Mouse (Mus musculus): Measurements from ENCODE around the gene Pi4kb. TPM values are rescaled to one million over a fixed set of nuclear protein-coding genes. Genes with fewer than 3 reads are reported as not detected.

The Pi4kb gene
- polyA plus RNA-seq, 1 experiment = 0.48 TPM

- Histone ChIP-seq H3K4me1 (ENCODE audit: control insufficient read depth) (peaks cover 61% of the 10 kb centered on the region), H3K9me3 (ENCODE audit: control insufficient read depth, low read length) (no peaks in the 10 kb centered on the region), H3K36me3 (ENCODE audit: control insufficient read depth) (no peaks in the 10 kb centered on the region), H3K27me3 (ENCODE audit: control insufficient read depth) (no peaks in the 10 kb centered on the region), H3K4me3 (replicated peaks) (no peak overlapping the region)
- TF ChIP-seq TAL1 (IDR thresholded peaks at IDR 0.05; ENCODE audit: low read length) (no peak), GATA1 (IDR thresholded peaks at IDR 0.05; ENCODE audit: low read length) (no peak)
Measured at GRCm38 (mm10) chr3:95047914-95048313, 73.4 kb downstream of the Pi4kb start.

GRCm38 (mm10) chr3:95052959-95053358 is 78.4 kb downstream of the Pi4kb start:
- Histone ChIP-seq H3K36me3 (ENCODE audit: control insufficient read depth) (peaks cover 15% of the 10 kb centered on the region), H3K27me3 (ENCODE audit: control insufficient read depth) (no peaks in the 10 kb centered on the region), H3K4me1 (ENCODE audit: control insufficient read depth) (peaks cover 58% of the 10 kb centered on the region), H3K9me3 (ENCODE audit: control insufficient read depth, low read length) (no peaks in the 10 kb centered on the region), H3K4me3 (replicated peaks) (no peak overlapping the region)
- no peak for TF ChIP-seq GATA1 (IDR thresholded peaks at IDR 0.05; ENCODE audit: low read length)
- no peak for TF ChIP-seq TAL1 (IDR thresholded peaks at IDR 0.05; ENCODE audit: low read length)

DNA sequence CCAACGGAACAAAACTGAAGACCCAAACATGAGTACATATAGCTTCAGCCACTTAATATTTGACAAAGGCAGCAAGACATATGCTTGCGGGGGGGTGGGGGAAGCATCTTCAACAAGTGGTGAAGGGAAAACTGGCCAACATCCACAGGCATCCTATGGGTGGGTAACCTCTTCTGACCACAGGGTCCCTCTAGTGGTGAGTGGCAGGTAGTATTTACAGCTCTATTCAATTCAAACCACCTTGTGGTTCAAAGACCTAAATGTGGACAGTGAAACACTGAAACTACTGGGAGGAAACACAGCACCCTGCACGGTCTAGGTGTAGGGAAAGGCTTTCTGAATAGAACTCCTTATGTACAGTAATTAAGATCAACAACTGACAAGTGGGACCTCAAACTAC is 79.2 kb downstream of the Pi4kb start:
- H3K4me3 ChIP-seq (replicated peaks) = no peak overlapping the region
- TF ChIP-seq TAL1 (IDR thresholded peaks at IDR 0.05; ENCODE audit: low read length) = no peak
- no peak for TF ChIP-seq GATA1 (IDR thresholded peaks at IDR 0.05; ENCODE audit: low read length)
- H3K4me1 ChIP-seq (ENCODE audit: control insufficient read depth) = peaks cover 53% of the 10 kb centered on the region
- no peaks in the 10 kb centered on the region for H3K9me3 ChIP-seq (ENCODE audit: control insufficient read depth, low read length)
- H3K36me3 ChIP-seq (ENCODE audit: control insufficient read depth) = peaks cover 22% of the 10 kb centered on the region
- H3K27me3 ChIP-seq (ENCODE audit: control insufficient read depth) = no peaks in the 10 kb centered on the region

GRCm38 (mm10) chr3:95054481-95055260 is 80.1 kb downstream of the Pi4kb start:
- TF ChIP-seq GATA1 (IDR thresholded peaks at IDR 0.05; ENCODE audit: low read length) (no peak; the same call in 1 of the 2 replicates), TAL1 (IDR thresholded peaks at IDR 0.05; ENCODE audit: low read length) (no peak)
- peaks cover 46% of the 10 kb centered on the region for H3K4me1 ChIP-seq (ENCODE audit: control insufficient read depth)
- H3K27me3 ChIP-seq (ENCODE audit: control insufficient read depth) = no peaks in the 10 kb centered on the region
- H3K9me3 ChIP-seq (ENCODE audit: control insufficient read depth, low read length) = no peaks in the 10 kb centered on the region
- peaks cover 32% of the 10 kb centered on the region for H3K36me3 ChIP-seq (ENCODE audit: control insufficient read depth)
- peak overlapping the region; percentile 24 for H3K4me3 ChIP-seq (replicated peaks)

DNA sequence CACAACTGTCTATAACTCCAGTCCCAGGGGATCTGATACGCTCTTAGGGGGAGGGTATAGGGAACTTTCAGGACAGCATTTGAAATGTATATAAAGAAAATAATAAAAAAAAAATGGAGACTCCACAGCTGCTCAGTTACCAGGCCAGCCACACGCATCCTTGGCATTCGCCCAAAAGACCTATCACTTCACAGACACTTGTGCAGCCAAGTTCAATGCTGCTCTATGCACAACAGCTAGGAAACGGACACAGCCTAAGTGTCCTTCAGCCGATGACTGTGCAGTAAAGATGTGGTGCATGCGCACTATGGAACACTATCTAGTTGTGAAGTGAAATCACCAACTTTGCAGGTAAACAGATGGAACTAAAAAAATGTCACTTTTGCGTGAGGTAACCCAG is 81.7 kb downstream of the Pi4kb start:
- H3K9me3 ChIP-seq (ENCODE audit: control insufficient read depth, low read length) = no peaks in the 10 kb centered on the region
- no peak overlapping the region for H3K4me3 ChIP-seq (replicated peaks)
- TF ChIP-seq GATA1 (IDR thresholded peaks at IDR 0.05; ENCODE audit: low read length) (no peak), TAL1 (IDR thresholded peaks at IDR 0.05; ENCODE audit: low read length) (no peak)
- H3K4me1 ChIP-seq (ENCODE audit: control insufficient read depth) = peaks cover 39% of the 10 kb centered on the region
- no peaks in the 10 kb centered on the region for H3K27me3 ChIP-seq (ENCODE audit: control insufficient read depth)
- peaks cover 48% of the 10 kb centered on the region for H3K36me3 ChIP-seq (ENCODE audit: control insufficient read depth)

Other genes with a start within 250 kb of the Pi4kb start
- 0.02 and 0.04 TPM in 2 replicates for gene Cgn, start 188.2 kb upstream of the Pi4kb start, polyA plus RNA-seq (2012)
- 1.3 and 1.7 TPM in 2 replicates for gene Pogz, start 137.2 kb upstream of the Pi4kb start, polyA plus RNA-seq (2012)
- gene Psmb4, start 87.8 kb upstream of the Pi4kb start, polyA plus RNA-seq (2012) = 16.8 TPM in 2 replicates
- gene Selenbp1, start 41.7 kb upstream of the Pi4kb start, polyA plus RNA-seq (2012) = 0.64 and 1.1 TPM in 2 replicates
- gene Rfx5, start 20.7 kb upstream of the Pi4kb start, polyA plus RNA-seq (2012) = not detected in 2 replicates
- 0.61 and 0.79 TPM in 2 replicates for gene Zfp687, start 40.7 kb downstream of the Pi4kb start, polyA plus RNA-seq (2012)
- gene Psmd4, start 67.9 kb downstream of the Pi4kb start, polyA plus RNA-seq (2012) = 17.0 and 20.7 TPM in 2 replicates
- 1.5 and 2.3 TPM in 2 replicates for gene Pip5k1a, start 132.2 kb downstream of the Pi4kb start, polyA plus RNA-seq (2012)
- 16.8 and 18.2 TPM in 2 replicates for gene Vps72, start 136.3 kb downstream of the Pi4kb start, polyA plus RNA-seq (2012)
- not detected in 2 replicates for gene Tmod4, start 149.7 kb downstream of the Pi4kb start, polyA plus RNA-seq (2012)
- gene Scnm1, start 159.3 kb downstream of the Pi4kb start, polyA plus RNA-seq (2012) = 0.63 and 0.86 TPM in 2 replicates
- 0.90 and 1.1 TPM in 2 replicates for gene Lysmd1, start 159.4 kb downstream of the Pi4kb start, polyA plus RNA-seq (2012)
- 0.04 and 0.17 TPM in 2 replicates for gene Tnfaip8l2, start 167.6 kb downstream of the Pi4kb start, polyA plus RNA-seq (2012)
- 0.01 and 0.04 TPM in 2 replicates for gene Sema6c, start 185.7 kb downstream of the Pi4kb start, polyA plus RNA-seq (2012)
- 0.29 and 0.30 TPM in 2 replicates for gene Gabpb2, start 243.2 kb downstream of the Pi4kb start, polyA plus RNA-seq (2012)

Measured in erythroblast, embryonic 14.5 days (primary cell).